Mouse (Mus musculus) intestine, embryonic 14.5 days (tissue): ENCODE measurements at regions not wholly inside any gene's neighbourhood (a gene's known extent, or its start where the extent isn't known, plus 50 kb on each side); places are given as distances from the start of the nearest gene placed in this dataset.

ENCODE experiments used
- ATAC-seq: fragments of 200-750 bp; cut with Nextera tagmentation; replicated peaks from 2 replicates; pipeline ENCODE4 v1.8.0; 2017; ENCODE audit warnings: low read depth, moderate number of reproducible peaks, moderate TSS enrichment, moderate library complexity; ENCODE audit not compliant: low FRiP score, low TSS enrichment
- DNase-seq: peaks from one replicate; pipeline ENCODE4 v3.0.0-alpha.2; 2018; ENCODE audit warnings: low spot score
- H3K27ac ChIP-seq: fragments of 300-500 bp; sonication (generic); 2 replicates; pipeline ENCODE4 v1.5.1; 2014; ENCODE audit warnings: low read depth, mild to moderate bottlenecking, control low read depth
- H3K27me3 ChIP-seq: fragments of 300-500 bp; sonication (generic); replicated peaks from 2 replicates; pipeline ENCODE4 v1.6.1; 2014; ENCODE audit warnings: low read length, control low read depth; ENCODE audit not compliant: control insufficient read depth, insufficient read depth
- H3K36me3 ChIP-seq: fragments of 300-500 bp; sonication (generic); 2 replicates; pipeline ENCODE4 v1.6.1; 2014; ENCODE audit warnings: low read length, control low read depth; ENCODE audit not compliant: control insufficient read depth, insufficient read depth
- H3K4me1 ChIP-seq: fragments of 300-500 bp; sonication (generic); replicated peaks from 2 replicates; pipeline ENCODE4 v1.6.1; 2014; ENCODE audit warnings: low read length, control low read depth, mixed read lengths; ENCODE audit not compliant: control insufficient read depth, insufficient read depth
- H3K4me2 ChIP-seq: fragments of 300-500 bp; sonication (generic); 2 replicates; pipeline ENCODE4 v1.6.1; 2014; ENCODE audit warnings: low read length
- H3K4me3 ChIP-seq: fragments of 300-500 bp; sonication (generic); 2 replicates; pipeline ENCODE4 v1.5.1; 2014; ENCODE audit warnings: low read depth, low read length, control low read depth, mixed read lengths
- H3K9ac ChIP-seq: fragments of 300-500 bp; sonication (generic); 2 replicates; pipeline ENCODE4 v1.6.1; 2014; ENCODE audit warnings: mild to moderate bottlenecking, low read length
- H3K9me3 ChIP-seq: fragments of 300-500 bp; sonication (generic); 2 replicates; pipeline ENCODE4 v1.6.1; 2016; ENCODE audit warnings: low read length, control low read depth; ENCODE audit not compliant: control insufficient read depth
- WGBS: fragments of 180-500 bp; shearing (Covaris S2); extraction: QIAGEN DNeasy Blood & Tissue Kit; methylation state at CpG from one replicate; pipeline ENCODE4 v1.1.7; 2014; 5-methylcytosine and 5-hydroxymethylcytosine counted together

DNA sequence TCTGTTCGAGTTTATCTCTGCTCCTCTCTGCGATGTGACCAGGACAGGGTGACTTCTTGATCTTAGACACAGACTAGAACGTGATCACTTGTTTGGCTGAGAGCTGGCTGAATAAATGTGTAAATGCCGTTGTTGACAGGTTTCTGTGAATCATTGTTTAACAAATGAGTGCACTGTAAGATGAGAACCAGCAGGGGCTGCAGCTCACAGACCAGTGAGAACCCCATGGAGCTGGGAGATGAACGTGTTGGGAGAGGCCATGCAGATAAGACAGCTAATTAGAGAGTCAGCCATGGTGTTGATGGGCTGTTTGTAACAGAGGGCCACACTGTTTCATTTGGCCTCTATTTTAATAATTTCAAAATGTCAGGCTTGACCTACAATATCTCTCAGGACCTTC is 171.1 kb upstream of the Tas2r119 start:
- Histone ChIP-seq H3K27me3 (no peaks in the 10 kb centered on the region), H3K4me2 (no peak overlapping the region), H3K9me3 (no peaks in the 10 kb centered on the region), H3K27ac (no peak overlapping the region), H3K36me3 (no peaks in the 10 kb centered on the region), H3K4me3 (no peak overlapping the region), H3K9ac (no peak overlapping the region), H3K4me1 (0 out of 2 replicates have a peak, but pooled peaks cover 9% of the 10 kb centered on the region)
- WGBS, result 31% methylated on average over 5 of the region's 5 CpGs
- ATAC-seq (no peak), DNase-seq (no peak)

DNA sequence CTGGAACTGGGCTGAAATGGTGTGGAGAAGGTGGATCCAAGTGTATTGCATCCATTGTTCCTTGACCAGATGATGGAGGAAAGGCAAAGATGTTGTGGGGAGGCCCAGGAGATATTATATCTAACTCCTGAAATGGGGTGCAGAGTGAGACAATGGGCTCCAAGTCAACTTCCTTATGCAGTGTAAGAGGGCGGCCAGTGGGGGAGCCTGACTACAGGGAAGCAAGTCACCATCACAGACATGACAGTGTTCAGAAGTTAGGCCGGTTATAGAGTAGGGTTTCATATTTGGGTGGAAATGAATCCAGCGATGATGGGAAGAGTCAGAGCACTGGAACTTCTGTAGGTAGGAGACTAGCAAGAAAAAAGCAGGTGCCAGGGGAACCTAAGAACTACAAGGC is 167.3 kb upstream of the Tas2r119 start:
- ATAC-seq (no peak), DNase-seq (no peak)
- Histone ChIP-seq H3K9me3 (no peaks in the 10 kb centered on the region), H3K4me1 (no peaks in the 10 kb centered on the region), H3K27ac (no peak overlapping the region), H3K4me3 (no peak overlapping the region), H3K9ac (no peak overlapping the region), H3K27me3 (no peaks in the 10 kb centered on the region), H3K4me2 (no peak overlapping the region), H3K36me3 (no peaks in the 10 kb centered on the region)
- 87% methylated on average over 3 of the region's 3 CpGs for WGBS

- no peak overlapping the region for H3K4me2 ChIP-seq
- ATAC-seq (no peak), DNase-seq (no peak)
- no peak overlapping the region for H3K4me3 ChIP-seq
- H3K9me3 ChIP-seq, result no peaks in the 10 kb centered on the region
- H3K27ac ChIP-seq, result no peak overlapping the region
- H3K9ac ChIP-seq, result no peak overlapping the region
- no peaks in the 10 kb centered on the region for H3K27me3 ChIP-seq
- WGBS, result 36% methylated on average over 2 of the region's 2 CpGs
- no peaks in the 10 kb centered on the region for H3K4me1 ChIP-seq
- H3K36me3 ChIP-seq, result no peaks in the 10 kb centered on the region
Observed at GRCm38 (mm10) chr15:32012044-32012443, 165.0 kb upstream of the Tas2r119 start.

DNA sequence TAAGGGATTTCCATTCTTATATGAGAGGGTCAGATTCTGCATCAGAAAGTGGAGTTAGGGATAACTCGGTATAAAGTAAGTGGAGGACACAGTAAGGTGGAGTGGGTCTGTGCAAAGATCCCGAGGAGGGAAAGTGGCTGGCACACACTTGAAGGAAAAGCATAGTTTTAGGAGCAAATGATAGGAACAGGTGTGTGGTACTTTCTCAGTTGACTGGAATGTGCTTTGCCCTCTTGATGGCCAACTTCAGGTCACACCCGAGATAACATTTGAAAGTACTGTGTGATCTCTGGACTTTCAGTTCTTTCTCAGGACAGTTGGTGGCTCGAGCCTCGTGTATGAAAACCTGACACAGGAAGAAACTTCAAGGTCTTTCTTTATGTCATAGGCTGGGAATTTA is 164.3 kb upstream of the Tas2r119 start:
- WGBS, result 65% methylated on average over 5 of the region's 5 CpGs
- no peak for DNase-seq

GRCm38 (mm10) chr15:32015169-32015568 is 161.9 kb upstream of the Tas2r119 start:
- no peaks in the 10 kb centered on the region for H3K9me3 ChIP-seq
- H3K9ac ChIP-seq, result no peak overlapping the region
- H3K4me3 ChIP-seq, result no peak overlapping the region
- ATAC-seq (no peak), DNase-seq (no peak)
- H3K4me2 ChIP-seq, result no peak overlapping the region
- no peaks in the 10 kb centered on the region for H3K27me3 ChIP-seq
- WGBS, result 78% methylated on average over 4 of the region's 4 CpGs
- H3K4me1 ChIP-seq, result no peaks in the 10 kb centered on the region
- H3K27ac ChIP-seq, result no peak overlapping the region
- H3K36me3 ChIP-seq, result no peaks in the 10 kb centered on the region

More for the DNA sequence above, 164.3 kb upstream of the Tas2r119 start:
- no peaks in the 10 kb centered on the region for H3K9me3 ChIP-seq
- no peak overlapping the region for H3K9ac ChIP-seq
- H3K4me3 ChIP-seq, result no peak overlapping the region
- no peak overlapping the region for H3K27ac ChIP-seq
- no peaks in the 10 kb centered on the region for H3K4me1 ChIP-seq
- no peaks in the 10 kb centered on the region for H3K36me3 ChIP-seq
- ATAC-seq, result no peak
- H3K27me3 ChIP-seq, result no peaks in the 10 kb centered on the region
- H3K4me2 ChIP-seq, result no peak overlapping the region

DNA sequence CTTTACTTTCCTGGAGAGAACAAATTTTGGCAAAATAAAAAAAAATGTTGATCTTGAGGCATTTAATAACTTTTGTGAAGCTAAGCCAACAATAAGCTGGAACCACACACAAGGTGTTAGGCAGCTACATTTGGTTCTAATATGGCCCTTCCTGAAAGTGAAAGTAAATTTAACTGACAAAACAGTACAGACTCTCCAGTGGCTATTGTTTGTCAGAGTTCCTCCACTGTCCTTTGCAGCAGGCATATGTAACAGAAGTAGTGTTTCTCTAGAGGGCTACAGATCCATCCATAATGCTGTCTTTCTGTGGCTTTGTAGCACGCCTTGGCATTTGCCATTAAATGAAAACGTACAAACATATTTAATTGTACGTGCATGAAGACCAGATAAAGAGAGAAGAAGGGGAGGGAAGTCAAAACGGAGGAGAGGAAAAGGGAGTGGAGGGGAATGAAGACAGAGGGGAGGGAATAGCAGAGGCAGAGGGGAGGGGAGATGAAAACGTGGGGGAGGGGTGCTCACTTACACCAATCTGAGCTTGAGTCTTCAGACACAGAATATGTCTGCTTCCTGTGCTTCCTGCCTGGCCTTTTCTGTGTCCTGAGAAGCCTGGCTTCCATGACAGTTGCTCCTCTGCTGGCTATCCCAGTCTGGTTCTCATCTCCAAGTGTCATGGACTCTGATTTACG is 156.6 kb upstream of the Tas2r119 start:
- Histone ChIP-seq H3K27me3 (no peaks in the 10 kb centered on the region), H3K9me3 (no peaks in the 10 kb centered on the region), H3K4me1 (peaks cover 12% of the 10 kb centered on the region), H3K27ac (peak overlapping the region; percentile 74), H3K36me3 (no peaks in the 10 kb centered on the region), H3K4me3 (no peak overlapping the region), H3K4me2 (peak overlapping the region; percentile 36), H3K9ac (no peak overlapping the region)
- ATAC-seq (peak; percentile 75), DNase-seq (no peak)
- 23% methylated on average over 6 of the region's 6 CpGs for WGBS

DNA sequence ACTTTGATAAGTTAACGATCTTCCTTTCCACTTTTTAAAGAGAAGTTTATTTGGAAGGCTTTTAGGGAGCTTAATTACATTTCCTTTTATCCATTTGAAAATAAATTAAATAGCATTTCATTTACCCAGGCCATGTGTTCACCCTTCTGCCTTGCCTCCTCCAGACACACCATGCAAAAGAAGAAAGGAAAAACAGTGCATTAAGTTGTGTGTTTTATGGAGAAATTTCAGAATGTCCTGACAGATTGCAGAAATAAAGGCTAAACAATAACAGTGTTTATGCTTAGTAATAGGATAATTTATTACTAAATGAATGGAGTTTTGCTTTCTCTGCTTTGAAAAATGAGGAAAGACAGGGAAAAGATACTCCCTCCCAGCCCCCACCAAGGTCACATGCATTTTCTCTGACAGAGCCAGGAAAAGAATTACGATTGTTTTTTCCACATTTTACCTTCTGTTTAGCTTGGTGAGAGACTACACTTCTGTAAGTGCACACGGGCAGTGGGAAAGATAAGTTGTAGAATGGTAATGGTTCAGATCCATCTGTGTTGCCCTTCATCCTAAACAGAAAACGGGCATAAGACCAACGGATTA is 156.0 kb upstream of the Tas2r119 start:
- Histone ChIP-seq H3K9ac (no peak overlapping the region), H3K4me1 (peaks cover 12% of the 10 kb centered on the region), H3K4me3 (no peak overlapping the region), H3K4me2 (peak overlapping the region; percentile 36; the same call in 1 of the 2 replicates), H3K27me3 (no peaks in the 10 kb centered on the region), H3K9me3 (no peaks in the 10 kb centered on the region), H3K36me3 (no peaks in the 10 kb centered on the region), H3K27ac (peak overlapping the region; percentile 74; the same call in 1 of the 2 replicates)
- DNase-seq, result no peak
- ATAC-seq, result no peak
- WGBS, result 25% methylated on average over 5 of the region's 5 CpGs

- no peak overlapping the region for H3K27ac ChIP-seq
- WGBS, result 70% methylated on average over 1 of the region's 1 CpGs
- H3K9ac ChIP-seq, result no peak overlapping the region
- no peaks in the 10 kb centered on the region for H3K27me3 ChIP-seq
- H3K36me3 ChIP-seq, result no peaks in the 10 kb centered on the region
- H3K9me3 ChIP-seq, result no peaks in the 10 kb centered on the region
- H3K4me1 ChIP-seq, result no peaks in the 10 kb centered on the region
- no peak overlapping the region for H3K4me3 ChIP-seq
- DNase-seq (no peak), ATAC-seq (no peak)
- no peak overlapping the region for H3K4me2 ChIP-seq
Observed at GRCm38 (mm10) chr15:32034091-32034490, 143.0 kb upstream of the Tas2r119 start.

DNA sequence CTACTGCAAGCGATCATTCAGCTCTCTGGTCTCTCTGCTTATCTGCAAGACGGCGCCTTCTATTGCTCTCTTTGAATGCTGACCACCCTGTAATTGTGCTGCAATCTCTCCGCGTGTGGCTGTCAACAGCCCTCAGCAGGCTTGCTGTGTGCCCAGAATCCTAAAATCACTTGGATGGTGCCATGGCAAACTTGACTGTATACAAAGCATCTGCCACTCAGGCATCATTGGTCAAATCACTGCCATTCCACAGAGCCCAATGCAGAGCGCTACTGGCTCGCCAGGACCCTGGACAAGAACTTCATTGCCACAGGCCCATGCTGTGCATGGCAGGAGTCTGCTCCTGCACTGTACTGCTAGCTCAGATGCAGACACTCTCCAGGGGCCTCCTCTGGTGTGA is 142.3 kb upstream of the Tas2r119 start:
- H3K27me3 ChIP-seq, result no peaks in the 10 kb centered on the region
- no peak overlapping the region for H3K9ac ChIP-seq
- ATAC-seq, result no peak
- H3K4me2 ChIP-seq, result no peak overlapping the region
- WGBS, result 45% methylated on average over 7 of the region's 7 CpGs
- H3K9me3 ChIP-seq, result no peaks in the 10 kb centered on the region
- no peak for DNase-seq
- H3K4me1 ChIP-seq, result no peaks in the 10 kb centered on the region
- H3K27ac ChIP-seq, result no peak overlapping the region
- H3K4me3 ChIP-seq, result no peak overlapping the region
- no peaks in the 10 kb centered on the region for H3K36me3 ChIP-seq
